Mouse (Mus musculus): Measurements from ENCODE around the gene Ube2f. TPM values are rescaled to one million over a fixed set of nuclear protein-coding genes. Genes with fewer than 3 reads are reported as not detected.

Gene Ube2f
- polyA plus RNA-seq, 1 experiment from 2014 or later: 84.5 TPM

GRCm38 (mm10) chr1:91282582-91282981 lies 32.5 kb downstream of the Ube2f start:
- peaks cover 82% of the 10 kb centered on the region for H3K36me3 ChIP-seq
- no peak overlapping the region for H3K4me3 ChIP-seq
- H3K27me3 ChIP-seq (ENCODE audit: low read depth, poor library complexity, severe bottlenecking): no peaks in the 10 kb centered on the region
- WGBS: 94% methylated on average over 1 of the region's 1 CpGs
- no peak overlapping the region for H3K27ac ChIP-seq
- no peak for DNase-seq (ENCODE audit: low spot score)
- H3K9me3 ChIP-seq (replicated peaks): no peaks in the 10 kb centered on the region
- H3K4me1 ChIP-seq: no peaks in the 10 kb centered on the region

- Histone ChIP-seq H3K4me1 (no peaks in the 10 kb centered on the region), H3K4me3 (no peak overlapping the region), H3K9me3 (replicated peaks) (no peaks in the 10 kb centered on the region), H3K27ac (no peak overlapping the region), H3K36me3 (peaks cover 67% of the 10 kb centered on the region), H3K27me3 (ENCODE audit: low read depth, poor library complexity, severe bottlenecking) (no peaks in the 10 kb centered on the region)
- 96% methylated on average over 1 of the region's 1 CpGs for WGBS
- DNase-seq (ENCODE audit: low spot score): no peak
Observed at GRCm38 (mm10) chr1:91289375-91289774, 39.3 kb downstream of the Ube2f start.

- H3K9me3 ChIP-seq (replicated peaks): no peaks in the 10 kb centered on the region
- H3K4me1 ChIP-seq: no peaks in the 10 kb centered on the region
- WGBS: 92% methylated on average over 11 of the region's 11 CpGs
- H3K4me3 ChIP-seq: no peak overlapping the region
- H3K27me3 ChIP-seq (ENCODE audit: low read depth, poor library complexity, severe bottlenecking): no peaks in the 10 kb centered on the region
- H3K36me3 ChIP-seq: peaks cover 47% of the 10 kb centered on the region
- H3K27ac ChIP-seq: no peak overlapping the region
- no peak for DNase-seq (ENCODE audit: low spot score)
Observed at GRCm38 (mm10) chr1:91292101-91292825, 42.2 kb downstream of the Ube2f start.

- Histone ChIP-seq H3K4me1 (peaks cover 12% of the 10 kb centered on the region), H3K27me3 (ENCODE audit: low read depth, poor library complexity, severe bottlenecking) (no peaks in the 10 kb centered on the region), H3K27ac (no peak overlapping the region), H3K4me3 (no peak overlapping the region), H3K9me3 (replicated peaks) (no peaks in the 10 kb centered on the region), H3K36me3 (peaks cover 21% of the 10 kb centered on the region)
- WGBS: 95% methylated on average over 6 of the region's 6 CpGs
- no peak for DNase-seq (ENCODE audit: low spot score)
Observed at GRCm38 (mm10) chr1:91295544-91295943, 45.4 kb downstream of the Ube2f start.

- Histone ChIP-seq H3K9me3 (replicated peaks) (no peaks in the 10 kb centered on the region), H3K4me3 (peak within 1 kb of the TSS; percentile 92), H3K27ac (peak within 1 kb of the TSS; percentile 82), H3K4me1 (peaks cover 12% of the 10 kb centered on the region), H3K36me3 (peaks cover 7% of the 10 kb centered on the region), H3K27me3 (ENCODE audit: low read depth, poor library complexity, severe bottlenecking) (no peaks in the 10 kb centered on the region)
- DNase-seq (ENCODE audit: low spot score): peak; percentile 90
- WGBS: 1% methylated on average over 63 of the region's 65 CpGs
Observed at GRCm38 (mm10) chr1:91297799-91298744, 48.0 kb downstream of the Ube2f start, which contains the start of gene Scly. Scly (plus strand) TSS chr1:91298338.

- Histone ChIP-seq H3K9me3 (replicated peaks) (no peaks in the 10 kb centered on the region), H3K27ac (peak overlapping the region; percentile 82; the same call in 1 of the 2 replicates), H3K36me3 (peaks cover 12% of the 10 kb centered on the region), H3K27me3 (ENCODE audit: low read depth, poor library complexity, severe bottlenecking) (no peaks in the 10 kb centered on the region), H3K4me1 (peaks cover 12% of the 10 kb centered on the region), H3K4me3 (peak overlapping the region; percentile 92)
- WGBS: 83% methylated on average over 13 of the region's 13 CpGs
- no peak for DNase-seq (ENCODE audit: low spot score)
Observed at GRCm38 (mm10) chr1:91299026-91299706, 49.1 kb downstream of the Ube2f start.

- Histone ChIP-seq H3K4me1 (peaks cover 12% of the 10 kb centered on the region), H3K4me3 (no peak overlapping the region), H3K36me3 (peaks cover 12% of the 10 kb centered on the region), H3K27me3 (ENCODE audit: low read depth, poor library complexity, severe bottlenecking) (no peaks in the 10 kb centered on the region), H3K27ac (no peak overlapping the region), H3K9me3 (replicated peaks) (no peaks in the 10 kb centered on the region)
- WGBS: 76% methylated on average over 5 of the region's 5 CpGs
- DNase-seq (ENCODE audit: low spot score): no peak
Observed at GRCm38 (mm10) chr1:91299707-91300426, 49.8 kb downstream of the Ube2f start.

GRCm38 (mm10) chr1:91301206-91301920 lies 51.3 kb downstream of the Ube2f start:
- Histone ChIP-seq H3K27ac (no peak overlapping the region), H3K4me1 (peaks cover 12% of the 10 kb centered on the region), H3K27me3 (ENCODE audit: low read depth, poor library complexity, severe bottlenecking) (no peaks in the 10 kb centered on the region), H3K4me3 (no peak overlapping the region), H3K9me3 (replicated peaks) (no peaks in the 10 kb centered on the region), H3K36me3 (peaks cover 20% of the 10 kb centered on the region)
- WGBS: 90% methylated on average over 3 of the region's 3 CpGs
- no peak for DNase-seq (ENCODE audit: low spot score)

GRCm38 (mm10) chr1:91302021-91302420 lies 51.9 kb downstream of the Ube2f start:
- Histone ChIP-seq H3K27ac (no peak overlapping the region), H3K36me3 (peaks cover 23% of the 10 kb centered on the region), H3K4me1 (peaks cover 12% of the 10 kb centered on the region), H3K4me3 (no peak overlapping the region), H3K9me3 (replicated peaks) (no peaks in the 10 kb centered on the region), H3K27me3 (ENCODE audit: low read depth, poor library complexity, severe bottlenecking) (no peaks in the 10 kb centered on the region)
- WGBS: 91% methylated on average over 3 of the region's 3 CpGs
- no peak for DNase-seq (ENCODE audit: low spot score)

- no peak for DNase-seq (ENCODE audit: low spot score)
- 93% methylated on average over 4 of the region's 4 CpGs for WGBS
- no peak overlapping the region for H3K4me3 ChIP-seq
- no peak overlapping the region for H3K27ac ChIP-seq
- H3K36me3 ChIP-seq: peaks cover 46% of the 10 kb centered on the region
- H3K4me1 ChIP-seq: no peaks in the 10 kb centered on the region
- H3K9me3 ChIP-seq (replicated peaks): no peaks in the 10 kb centered on the region
- no peaks in the 10 kb centered on the region for H3K27me3 ChIP-seq (ENCODE audit: low read depth, poor library complexity, severe bottlenecking)
Observed at GRCm38 (mm10) chr1:91304621-91305020, 54.5 kb downstream of the Ube2f start.

GRCm38 (mm10) chr1:91309366-91310085 lies 59.4 kb downstream of the Ube2f start:
- H3K27me3 ChIP-seq (ENCODE audit: low read depth, poor library complexity, severe bottlenecking): no peaks in the 10 kb centered on the region
- no peak overlapping the region for H3K4me3 ChIP-seq
- H3K9me3 ChIP-seq (replicated peaks): no peaks in the 10 kb centered on the region
- peaks cover 7% of the 10 kb centered on the region for H3K4me1 ChIP-seq
- H3K36me3 ChIP-seq: peaks cover 71% of the 10 kb centered on the region
- H3K27ac ChIP-seq: no peak overlapping the region
- DNase-seq (ENCODE audit: low spot score): no peak
- WGBS: 93% methylated on average over 13 of the region's 13 CpGs
